Mouse (Mus musculus) hindbrain, embryonic 14.5 days (tissue): Measurements from ENCODE around the gene Gm14326. TPM values are rescaled to one million over a fixed set of nuclear protein-coding genes. Genes with fewer than 3 reads are reported as not detected.
"Not testable (repeated sequence)": the region's sequence is repeated elsewhere in the genome, so short reads cannot be mapped to it uniquely, and the experiment has no call there.

Experiments
- ATAC-seq: fragments of 200-750 bp; cut with Nextera tagmentation; 2 replicates; pipeline ENCODE4 v1.8.0; 2017; ENCODE audit warnings: moderate number of reproducible peaks, mild to moderate bottlenecking, moderate TSS enrichment, moderate library complexity; ENCODE audit not compliant: low FRiP score
- DNase-seq: peaks from one replicate; pipeline ENCODE4 v3.0.0-alpha.2; 2015; ENCODE audit warnings: low spot score
- H3K27ac ChIP-seq: fragments of 300-500 bp; sonication (generic); 2 replicates; pipeline ENCODE4 v1.5.1; 2014; ENCODE audit warnings: mild to moderate bottlenecking, moderate library complexity
- H3K27me3 ChIP-seq: fragments of 300-500 bp; sonication (generic); 2 replicates; pipeline ENCODE4 v1.6.1; 2014; ENCODE audit warnings: mild to moderate bottlenecking, low read length, mixed read lengths; ENCODE audit not compliant: control insufficient read depth, insufficient read depth
- H3K36me3 ChIP-seq: fragments of 300-500 bp; sonication (generic); replicated peaks from 2 replicates; pipeline ENCODE4 v1.6.1; 2014; ENCODE audit not compliant: control insufficient read depth, insufficient read depth
- H3K4me1 ChIP-seq: fragments of 300-500 bp; sonication (generic); replicated peaks from 2 replicates; pipeline ENCODE4 v1.6.1; 2014; ENCODE audit warnings: antibody characterized with exemption, low read length, mixed read lengths; ENCODE audit not compliant: control insufficient read depth, insufficient read depth
- H3K4me2 ChIP-seq: fragments of 300-500 bp; sonication (generic); replicated peaks from 2 replicates; pipeline ENCODE4 v1.6.1; 2014; ENCODE audit warnings: mild to moderate bottlenecking, moderate library complexity
- H3K4me3 ChIP-seq: fragments of 300-500 bp; sonication (generic); replicated peaks from 2 replicates; pipeline ENCODE4 v1.5.1; 2014; ENCODE audit warnings: mild to moderate bottlenecking, low read length
- H3K9ac ChIP-seq: fragments of 300-500 bp; sonication (generic); 2 replicates; pipeline ENCODE4 v1.6.1; 2014
- H3K9me3 ChIP-seq: fragments of 300-500 bp; sonication (generic); 2 replicates; pipeline ENCODE4 v1.6.1; 2016; ENCODE audit warnings: low read length; ENCODE audit not compliant: control insufficient read depth
- WGBS: fragments of 180-500 bp; shearing (Covaris S2); extraction: QIAGEN DNeasy Blood & Tissue Kit; methylation state at CpG from one replicate; pipeline ENCODE4 v1.1.7; 2014; 5-methylcytosine and 5-hydroxymethylcytosine counted together
- polyA plus RNA-seq: library from polyadenylated mRNA; unstranded; fragments of >200 nt; fragmentation: Nextera tagmentation; extraction: Ambion mirVana; gene quantifications from 2 replicates; pipeline ENCODE4 v1.2.1, GENCODE M21; 2014

The Gm14326 gene
- polyA plus RNA-seq = 16.6 and 17.5 TPM in 2 replicates

- H3K4me1 ChIP-seq, H3K27ac ChIP-seq, H3K27me3 ChIP-seq, ATAC-seq, H3K9me3 ChIP-seq, H3K36me3 ChIP-seq: not testable (repeated sequence)
- peak within 1 kb of the TSS; percentile 48 for H3K4me2 ChIP-seq
- H3K4me3 ChIP-seq = peak within 1 kb of the TSS; percentile 37
- WGBS = 0% methylated on average over 4 of the region's 7 CpGs
- H3K9ac ChIP-seq = peak within 1 kb of the TSS; percentile 53
- peak; percentile 23 for DNase-seq
Measured at GRCm38 (mm10) chr2:177957145-177957544, at the start of gene Gm14326. TSS of gene Gm14326 (minus strand) at chr2:177957297.

GRCm38 (mm10) chr2:177974814-177975213 is 17.7 kb upstream of the Gm14326 start:
- H3K9me3 ChIP-seq, H3K4me2 ChIP-seq, H3K36me3 ChIP-seq, H3K27ac ChIP-seq, DNase-seq, H3K9ac ChIP-seq, H3K4me1 ChIP-seq, H3K4me3 ChIP-seq, ATAC-seq, H3K27me3 ChIP-seq: not testable (repeated sequence)
- 76% methylated on average over 7 of the region's 7 CpGs for WGBS

GRCm38 (mm10) chr2:177956734-177957133 is 363 bp downstream of the Gm14326 start:
- peak overlapping the region; percentile 37 for H3K4me3 ChIP-seq
- under 1% methylated on average over 15 of the region's 18 CpGs for whole genome bisulfite sequencing
- not testable (repeated sequence) for H3K36me3 ChIP-seq, H3K4me1 ChIP-seq, H3K27me3 ChIP-seq, DNase-seq, H3K9me3 ChIP-seq, H3K27ac ChIP-seq, ATAC-seq
- H3K9ac ChIP-seq = peak overlapping the region; percentile 53
- H3K4me2 ChIP-seq = peak overlapping the region; percentile 48

- H3K9ac ChIP-seq, H3K36me3 ChIP-seq, DNase-seq, H3K4me1 ChIP-seq, ATAC-seq, H3K4me3 ChIP-seq, H3K27ac ChIP-seq, H3K27me3 ChIP-seq, H3K4me2 ChIP-seq, H3K9me3 ChIP-seq: not testable (repeated sequence)
- WGBS = 62% methylated on average over 3 of the region's 5 CpGs
Measured at GRCm38 (mm10) chr2:177925563-177926103, 31.5 kb downstream of the Gm14326 start, which contains the start of gene Zfp972. TSS of gene Zfp972 (minus strand) at chr2:177925613.

GRCm38 (mm10) chr2:177903276-177903675 is 53.8 kb downstream of the Gm14326 start:
- DNase-seq, ATAC-seq, H3K27ac ChIP-seq, H3K9ac ChIP-seq, H3K4me1 ChIP-seq, H3K4me3 ChIP-seq, H3K36me3 ChIP-seq, H3K27me3 ChIP-seq, H3K4me2 ChIP-seq, H3K9me3 ChIP-seq: not testable (repeated sequence)
- WGBS = 90% methylated on average over 2 of the region's 12 CpGs

- H3K36me3 ChIP-seq, H3K4me3 ChIP-seq, H3K4me2 ChIP-seq, DNase-seq, H3K4me1 ChIP-seq, H3K9me3 ChIP-seq, H3K27me3 ChIP-seq, H3K9ac ChIP-seq, H3K27ac ChIP-seq, ATAC-seq: not testable (repeated sequence)
- 80% methylated on average over 2 of the region's 3 CpGs for WGBS
Measured at GRCm38 (mm10) chr2:177898171-177898570, 58.9 kb downstream of the Gm14326 start.

- not testable (repeated sequence) for H3K27ac ChIP-seq, H3K4me2 ChIP-seq, DNase-seq, H3K4me1 ChIP-seq, H3K27me3 ChIP-seq, H3K36me3 ChIP-seq, H3K9me3 ChIP-seq, H3K4me3 ChIP-seq, ATAC-seq, H3K9ac ChIP-seq
- WGBS = 53% methylated on average over 7 of the region's 13 CpGs
Measured at GRCm38 (mm10) chr2:177897046-177897578, 60.0 kb downstream of the Gm14326 start, which contains the start of gene Gm14327. TSS of gene Gm14327 (plus strand) at chr2:177897096.

GRCm38 (mm10) chr2:177887743-177888142 is 69.4 kb downstream of the Gm14326 start:
- H3K4me2 ChIP-seq, H3K36me3 ChIP-seq, H3K4me3 ChIP-seq, H3K9ac ChIP-seq, DNase-seq, H3K4me1 ChIP-seq, ATAC-seq, H3K27ac ChIP-seq, H3K27me3 ChIP-seq, H3K9me3 ChIP-seq: not testable (repeated sequence)
- WGBS = 90% methylated on average over 14 of the region's 14 CpGs
